Mouse (Mus musculus) brain, embryonic 14.5 days (tissue): ENCODE data around the gene Igf2r.

Source experiments
- CTCF ChIP-seq: fragments of 200-500 bp; IDR thresholded peaks from 2 replicates; pipeline ENCODE4 v1.5.1; 2012; ENCODE audit warnings: inconsistent platforms, mild to moderate bottlenecking, moderate library complexity, borderline replicate concordance; ENCODE audit not compliant: insufficient read depth, insufficient read length; ENCODE audit errors: extremely low read depth
- POLR2A ChIP-seq: fragments of 200-500 bp; IDR thresholded peaks from 2 replicates; pipeline ENCODE4 v1.6.1; 2012; ENCODE audit warnings: mild to moderate bottlenecking, inconsistent platforms, borderline replicate concordance; ENCODE audit not compliant: poor library complexity, insufficient read depth, insufficient read length, severe bottlenecking; ENCODE audit errors: extremely low read depth

- TF ChIP-seq CTCF (no peak), POLR2A (no peak)
These were observed 45.0 kb upstream of the Igf2r start for GRCm38 (mm10) chr17:12814502-12814901.
